Mouse (Mus musculus) Patski (cell line): ENCODE measurements around the gene Rnf13. TPM values are rescaled to one million over a fixed set of nuclear protein-coding genes. Genes with fewer than 3 reads are reported as not detected.

Experiments used
- ATAC-seq: fragments of 100-300 bp; one replicate; pipeline ENCODE4 v1.8.0; 2021
- CTCF ChIA-PET: fragments of 350-600 bp; sonication (Branson Sonifier 250); formaldehyde crosslinking; loops from one replicate; lab custom pipeline; 2022; ENCODE audit warnings: inconsistent platforms; lab: Charles Lee
- POLR2A ChIA-PET: fragments of 350-600 bp; sonication (Branson Sonifier 250); formaldehyde crosslinking; loops from one replicate; lab custom pipeline; 2022; ENCODE audit warnings: antibody characterized with exemption, inconsistent platforms; lab: Charles Lee
- DNase-seq: peaks from one replicate; pipeline ENCODE4 v3.0.0-alpha.2; 2011; ENCODE audit warnings: low read depth, low spot score
- H3K27me3 ChIP-seq: fragments of 371-371 bp; one replicate; pipeline ENCODE4 v1.5.1; 2021
- CTCF ChIP-seq: fragments of 100-300 bp; IDR thresholded peaks from one replicate; pipeline ENCODE4 v1.5.1; 2021
- in situ Hi-C: fragments of 300-500 bp; cut with MboI; formaldehyde crosslinking; loops from 3 replicates; pipeline ENCODE4 v1.11.1; 2018; ENCODE audit warnings: low pct_unique_long_range_greater_than_20kb, mixed read lengths
- polyA plus RNA-seq: library from polyadenylated mRNA; unstranded; gene quantifications from one replicate; pipeline ENCODE4 v1.2.3, GENCODE M21; 2021

Gene Rnf13
- polyA plus RNA-seq, 1 experiment from 2014 or later = 134 TPM

DNA sequence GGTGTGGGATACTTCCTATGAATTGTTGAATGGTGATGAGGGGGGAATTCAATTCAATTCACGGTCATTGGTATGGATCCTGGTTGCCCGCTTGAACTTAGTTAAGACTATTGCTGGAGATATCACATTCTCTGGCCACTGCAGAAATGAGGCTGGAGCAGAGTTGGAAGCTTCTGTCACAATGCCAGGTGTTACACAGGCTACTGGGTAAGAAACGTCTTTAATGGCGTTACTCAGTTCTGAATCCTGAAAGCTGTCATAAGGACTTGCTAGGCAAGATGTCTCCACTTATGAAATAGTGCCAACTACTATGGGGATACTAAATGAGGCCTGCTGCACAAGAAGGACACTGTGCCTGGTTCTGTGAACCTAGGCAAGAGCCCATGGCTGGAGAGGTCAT lies 101.0 kb downstream of the Rnf13 start:
- CTCF ChIA-PET = interaction anchor here (1.6 kb wide), 1 partner anchor 323 kb away, joined by 3 read pairs; no protein-coding TSS in a partner anchor
- in situ Hi-C loops = loop anchor here (5.0 kb wide), 1 partner anchor 655 kb away; no protein-coding TSS in a partner anchor
- no peak for TF ChIP-seq CTCF

DNA sequence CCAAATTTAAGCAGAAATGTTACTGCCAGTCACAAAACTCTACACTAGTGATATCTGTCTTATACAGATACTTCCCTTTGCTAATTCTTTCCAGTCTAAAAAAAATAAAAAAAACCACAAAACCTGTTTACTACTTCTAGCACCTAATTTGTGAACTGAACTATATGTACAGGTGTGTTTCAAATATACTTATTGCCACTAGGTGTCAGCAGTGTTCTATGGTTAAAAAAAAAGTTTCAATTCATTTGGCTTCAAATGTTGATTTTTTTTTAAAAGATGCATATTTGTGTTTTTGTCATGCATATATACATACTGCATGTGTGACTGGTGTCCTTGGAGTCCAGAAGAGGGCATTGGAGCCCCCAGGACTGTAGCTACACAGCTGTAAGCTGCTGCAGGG lies 107.9 kb downstream of the Rnf13 start:
- TF ChIP-seq CTCF = peak; percentile 68
- DNase-seq (no peak), ATAC-seq (no peak)
- in situ Hi-C loops = loop anchor here (10.0 kb wide), 1 partner anchor 591 kb away; no protein-coding TSS in a partner anchor
- H3K27me3 ChIP-seq = no peaks in the 10 kb centered on the region
- ChIA-PET CTCF (interaction anchor here (0.9 to 3.7 kb wide), 9 partner anchors 59 to 316 kb away, joined by 3 to 20 read pairs (median 6); no protein-coding TSS in a partner anchor), POLR2A (interaction anchor here (1.4 kb wide), 1 partner anchor 279 kb away, joined by 4 read pairs; no protein-coding TSS in a partner anchor)

More for the DNA sequence above, 101.0 kb downstream of the Rnf13 start:
- DNase-seq (no peak), ATAC-seq (no peak)
- H3K27me3 ChIP-seq = no peaks in the 10 kb centered on the region
- POLR2A ChIA-PET = no interaction called here

- TF ChIP-seq CTCF = no peak
- POLR2A ChIA-PET = interaction anchor here (0.6 to 1.5 kb wide), 3 partner anchors 217 to 274 kb away, joined by 3 to 5 read pairs (median 5); no protein-coding TSS in a partner anchor
- in situ Hi-C loops = loop anchor here (5.0 to 10.0 kb wide), 2 partner anchors 276 to 589 kb away; no protein-coding TSS in a partner anchor
- DNase-seq (peak; percentile 17), ATAC-seq (no peak)
- CTCF ChIA-PET = interaction anchor here (0.9 to 2.2 kb wide), 6 partner anchors 10 to 311 kb away, joined by 3 to 6 read pairs (median 4); no protein-coding TSS in a partner anchor
- H3K27me3 ChIP-seq = no peaks in the 10 kb centered on the region
Observed at GRCm38 (mm10) chr3:57845786-57846661, 110.2 kb downstream of the Rnf13 start.

DNA sequence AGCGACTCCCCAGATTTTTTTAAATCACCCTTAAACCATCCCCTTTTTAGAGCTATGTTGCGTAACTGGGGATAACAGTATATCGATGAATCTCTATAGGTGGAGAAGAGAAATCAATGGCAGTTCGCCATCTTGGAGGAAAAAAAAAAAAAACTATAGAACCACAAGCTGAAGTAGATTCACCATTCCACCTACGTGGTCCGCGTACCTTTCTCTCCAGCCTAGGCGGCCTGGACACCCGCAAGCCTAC lies 110.7 kb downstream of the Rnf13 start:
- in situ Hi-C loops = loop anchor here (5.0 to 10.0 kb wide), 2 partner anchors 276 to 588 kb away; no protein-coding TSS in a partner anchor
- ATAC-seq = no peak
- DNase-seq = peak; percentile 44
- no peak for TF ChIP-seq CTCF
- ChIA-PET CTCF (interaction anchor here (2.2 kb wide), 1 partner anchor 276 kb away, joined by 6 read pairs; no protein-coding TSS in a partner anchor), POLR2A (interaction anchor here (0.5 to 1.5 kb wide), 7 partner anchors 13 to 1827 kb away, joined by 3 to 5 read pairs (median 3); no protein-coding TSS in a partner anchor)
- no peaks in the 10 kb centered on the region for H3K27me3 ChIP-seq

DNA sequence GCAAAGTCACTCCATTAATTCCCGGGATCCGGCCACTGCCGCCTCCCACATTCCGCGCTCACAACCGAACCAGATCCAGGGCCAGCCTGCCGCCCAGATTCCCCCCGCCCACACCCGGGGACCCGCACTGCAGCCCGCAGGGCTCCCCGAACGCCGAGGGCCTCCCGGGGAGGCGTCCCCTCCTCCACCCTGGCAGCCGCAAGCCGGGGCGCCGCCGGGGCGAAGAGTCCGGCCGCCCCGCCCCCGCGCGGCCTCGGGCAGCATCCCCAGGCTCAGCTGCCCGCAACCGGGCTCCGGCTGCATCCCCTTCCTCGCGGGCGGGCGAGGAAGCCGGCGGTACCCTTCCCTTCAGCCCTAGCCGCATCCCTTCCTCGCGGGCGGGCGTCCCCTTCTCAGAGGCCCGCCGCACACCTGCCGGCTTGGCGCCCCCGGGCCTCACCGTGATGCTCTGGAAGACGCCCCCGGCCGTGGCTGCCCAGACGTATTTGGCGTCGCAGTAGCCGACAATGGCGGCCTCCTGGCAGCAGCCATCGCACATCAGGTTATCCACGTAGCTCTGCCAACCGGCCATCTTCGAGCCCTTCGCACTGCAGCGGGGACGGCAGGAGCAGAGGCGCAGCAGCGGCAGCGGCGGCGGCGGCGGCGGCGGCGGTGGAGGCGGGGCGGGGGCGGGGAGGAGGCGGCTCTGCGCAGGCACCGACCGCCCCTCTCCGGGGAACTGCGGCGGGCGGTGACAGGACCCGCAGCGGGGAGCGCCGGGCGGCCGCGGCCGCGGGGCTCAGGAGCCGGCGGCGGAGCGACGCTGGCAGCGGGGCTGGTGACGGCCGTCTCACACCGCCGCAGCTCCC lies 111.3 kb downstream of the Rnf13 start:
- no peak for DNase-seq
- ChIA-PET CTCF (interaction anchor here (2.2 kb wide), 1 partner anchor 275 kb away, joined by 6 read pairs; no protein-coding TSS in a partner anchor), POLR2A (interaction anchor here (0.5 to 1.5 kb wide), 7 partner anchors 13 to 1826 kb away, joined by 3 to 5 read pairs (median 4); no protein-coding TSS in a partner anchor)
- peak; percentile 81 for ATAC-seq
- no peak for TF ChIP-seq CTCF
- in situ Hi-C loops = loop anchor here (5.0 to 10.0 kb wide), 2 partner anchors 275 to 588 kb away; no protein-coding TSS in a partner anchor
- H3K27me3 ChIP-seq = no peaks in the 10 kb centered on the region

DNA sequence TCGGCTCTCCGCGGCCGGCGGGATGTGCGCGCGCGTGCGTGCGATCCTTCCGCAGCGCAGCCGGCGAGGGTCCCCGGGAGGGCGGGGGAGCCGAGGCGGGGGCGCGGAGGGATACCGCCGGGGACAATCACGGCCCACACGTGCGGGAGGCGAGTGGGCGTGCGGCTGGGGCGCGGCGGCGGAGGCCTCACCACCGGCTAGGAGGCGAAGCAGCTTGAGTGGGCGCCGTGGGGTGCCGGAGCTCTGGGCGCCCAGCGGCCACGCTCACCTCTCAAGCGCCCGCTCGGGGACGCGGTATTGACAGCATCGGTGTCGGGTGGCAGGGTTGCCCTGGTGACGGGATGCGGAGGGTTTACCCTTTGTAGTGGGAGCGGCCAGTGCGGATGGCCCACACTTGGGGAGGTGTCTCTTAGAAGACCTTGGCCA lies 111.9 kb downstream of the Rnf13 start, which contains the start of gene Pfn2:
Gene Pfn2, minus strand, starts transcription at position 320 of the 426 bp plus-strand sequence.
- DNase-seq (peak; percentile 48), ATAC-seq (peak; percentile 56)
- no peaks in the 10 kb centered on the region for H3K27me3 ChIP-seq
- TF ChIP-seq CTCF = no peak
- ChIA-PET CTCF (interaction anchor here (1.0 to 2.2 kb wide), 2 partner anchors 275 to 285 kb away, joined by 3 to 6 read pairs; no protein-coding TSS in a partner anchor), POLR2A (interaction anchor here (0.6 to 1.5 kb wide), 2 partner anchors 242 to 629 kb away, joined by 4 to 5 read pairs; no protein-coding TSS in a partner anchor)
- in situ Hi-C loops = loop anchor here (5.0 to 10.0 kb wide), 2 partner anchors 275 to 587 kb away; no protein-coding TSS in a partner anchor

GRCm38 (mm10) chr3:57882945-57883344 lies 147.1 kb downstream of the Rnf13 start:
- in situ Hi-C loops = no loop called here
- CTCF ChIA-PET = interaction anchor here (0.8 kb wide), 1 partner anchor 23 kb away, joined by 3 read pairs; no protein-coding TSS in a partner anchor
- ATAC-seq (no peak), DNase-seq (no peak)
- no peak for TF ChIP-seq CTCF
- no peaks in the 10 kb centered on the region for H3K27me3 ChIP-seq
- POLR2A ChIA-PET = no interaction called here

Other genes starting within 250 kb of the Rnf13 start
- gene Wwtr1, start 160.2 kb upstream of the Rnf13 start, polyA plus RNA-seq = 159 TPM
- gene Commd2, start 84.3 kb upstream of the Rnf13 start, polyA plus RNA-seq = 67.2 TPM
- not detected for gene Ankub1, start 43.3 kb upstream of the Rnf13 start, polyA plus RNA-seq
- 226 TPM for gene Pfn2, start 112.0 kb downstream of the Rnf13 start, polyA plus RNA-seq